In the genomic region with DNA sequence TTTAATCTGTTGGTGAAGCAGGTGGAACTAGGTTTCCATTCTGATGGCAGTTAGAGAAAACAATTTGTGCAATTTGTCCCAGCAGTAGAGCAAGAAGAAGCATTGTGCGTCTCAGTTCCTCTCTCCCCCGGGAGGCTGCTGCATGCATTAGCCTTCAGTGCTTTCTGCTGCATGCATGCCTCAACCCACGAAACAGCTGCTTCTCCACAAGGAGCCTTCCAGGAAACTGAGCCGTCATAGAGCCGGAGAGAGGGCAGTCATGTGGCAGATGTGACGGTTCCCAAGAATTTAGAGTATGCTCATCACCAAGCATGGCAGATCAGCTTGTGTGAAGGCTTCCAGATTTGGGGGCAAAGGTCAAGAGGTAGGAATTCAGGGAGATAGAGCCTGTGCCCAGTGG, we compare ENCODE assay signal across 12 mouse cellular contexts.
A peak's percentile ranks its signal among the peaks of the same experiment; 100 is the strongest.
DNase-seq lines count a peak whose midpoint lies in the region; ATAC-seq and TF ChIP-seq lines count a peak whose summit lies in the region.
"Had no signal": no experiment of that assay in that cellular context is flagged by ENCODE, and none has a peak within 500 bp of the region (broad histone marks: within the 10 kb centered on the region; RNA-seq: fewer than 3 reads in every experiment).

No protein-coding gene starts in this region.

- H3K36me3 ChIP-seq in midbrain, embryonic 12.5 days = no peaks in the 10 kb centered on the region; the same call in 1 of the 2 replicates
- H3K36me3 ChIP-seq in midbrain, embryonic 15.5 days (replicated peaks) = no peaks in the 10 kb centered on the region
- peaks cover 4% of the 10 kb centered on the region; the same call in 1 of the 2 replicates for H3K36me3 ChIP-seq in hindbrain, embryonic 13.5 days
- H3K36me3 ChIP-seq: liver, embryonic 12.5 days had no signal

- H3K9me3 ChIP-seq in midbrain, embryonic 12.5 days = no peaks in the 10 kb centered on the region
- H3K9me3 ChIP-seq in midbrain, embryonic 15.5 days = no peaks in the 10 kb centered on the region
- no peaks in the 10 kb centered on the region for H3K9me3 ChIP-seq in hindbrain, embryonic 13.5 days
- H3K9me3 ChIP-seq: liver, embryonic 12.5 days had no signal

- H3K4me1 ChIP-seq in midbrain, embryonic 12.5 days = peaks cover 31% of the 10 kb centered on the region
- peaks cover 22% of the 10 kb centered on the region; the same call in 1 of the 2 replicates for H3K4me1 ChIP-seq in midbrain, embryonic 15.5 days
- H3K4me1 ChIP-seq in hindbrain, embryonic 13.5 days (replicated peaks) = peaks cover 59% of the 10 kb centered on the region
- H3K4me1 ChIP-seq: liver, embryonic 12.5 days had no signal

- DNase-seq in frontal cortex, adult 2 months (ENCODE audit: extremely low spot score in 1 of 2, low spot score in 1 of 2) = peak; percentile 47 to 76
- DNase-seq in frontal cortex, postnatal 14 days (ENCODE audit: low spot score in 2 of 2) = no peak
- peak; percentile 45 for DNase-seq in retina, embryonic 14.5 days (ENCODE audit: low spot score)
- DNase-seq in gastrocnemius, postnatal 10 days = no peak
- no peak for DNase-seq in gastrocnemius, adult 2 months
- DNase-seq: cerebellum, postnatal 14 days had no signal

- intact Hi-C loops in gastrocnemius, adult 2 months (cut with DNase I) = no loop called here

- 0 out of 2 replicates have a peak, but pooled peaks have one; percentile 45 for ATAC-seq in midbrain, embryonic 12.5 days (ENCODE audit: low FRiP score, low read depth)
- no peak for ATAC-seq in midbrain, embryonic 15.5 days (replicated peaks)
- peak; percentile 36 for ATAC-seq in hindbrain, embryonic 13.5 days (ENCODE audit: low FRiP score)
- ATAC-seq: forebrain, embryonic 16.5 days; liver, embryonic 12.5 days had no signal

- no peak overlapping the region for H3K4me2 ChIP-seq in midbrain, embryonic 12.5 days (replicated peaks)
- no peak overlapping the region for H3K4me2 ChIP-seq in midbrain, embryonic 15.5 days
- H3K4me2 ChIP-seq in hindbrain, embryonic 13.5 days = no peak overlapping the region
- H3K4me2 ChIP-seq: liver, embryonic 12.5 days had no signal

- WGBS in midbrain, embryonic 12.5 days = 25% methylated on average over 6 of the region's 6 CpGs
- 12% methylated on average over 6 of the region's 6 CpGs for WGBS in midbrain, embryonic 15.5 days
- 11% methylated on average over 6 of the region's 6 CpGs for WGBS in hindbrain, embryonic 13.5 days

- no peak overlapping the region for H3K27ac ChIP-seq in midbrain, embryonic 12.5 days (replicated peaks)
- no peak overlapping the region for H3K27ac ChIP-seq in midbrain, embryonic 15.5 days
- H3K27ac ChIP-seq in hindbrain, embryonic 13.5 days = peak overlapping the region; percentile 74
- no peak overlapping the region for H3K27ac ChIP-seq in gastrocnemius, adult 2 months
- H3K27ac ChIP-seq: kidney, postnatal 0 days; liver, embryonic 12.5 days had no signal

- H3K4me3 ChIP-seq in midbrain, embryonic 12.5 days = no peak overlapping the region
- H3K4me3 ChIP-seq in midbrain, embryonic 15.5 days = no peak overlapping the region
- H3K4me3 ChIP-seq in hindbrain, embryonic 13.5 days = no peak overlapping the region
- no peak overlapping the region for H3K4me3 ChIP-seq in gastrocnemius, adult 2 months
- H3K4me3 ChIP-seq: liver, embryonic 12.5 days had no signal

- H3K27me3 ChIP-seq in midbrain, embryonic 12.5 days = peaks cover 6% of the 10 kb centered on the region; the same call in 1 of the 2 replicates
- no peaks in the 10 kb centered on the region for H3K27me3 ChIP-seq in midbrain, embryonic 15.5 days (replicated peaks)
- H3K27me3 ChIP-seq in hindbrain, embryonic 13.5 days = no peaks in the 10 kb centered on the region
- H3K27me3 ChIP-seq: liver, embryonic 12.5 days had no signal

- no peak overlapping the region for H3K9ac ChIP-seq in midbrain, embryonic 12.5 days (replicated peaks)
- no peak overlapping the region for H3K9ac ChIP-seq in midbrain, embryonic 15.5 days
- H3K9ac ChIP-seq in hindbrain, embryonic 13.5 days = no peak overlapping the region
- H3K9ac ChIP-seq: liver, embryonic 12.5 days had no signal

- no peak for TF ChIP-seq CTCF in gastrocnemius, adult 2 months (IDR thresholded peaks at IDR 0.05)

Comparison
In these comparisons a context has a peak if more than half of its experiments do, and no peak if none do; other contexts are left out.
1. DNase-seq: peak in frontal cortex, adult 2 months (2 of 2) and retina, embryonic 14.5 days (single experiment); none in frontal cortex, postnatal 14 days (0 of 2), gastrocnemius, postnatal 10 days (single experiment) and gastrocnemius, adult 2 months (single experiment).